Mouse (Mus musculus) intestine, postnatal 0 days (tissue): ENCODE data around the gene Cs. TPM values are rescaled to one million over a fixed set of nuclear protein-coding genes. Genes with fewer than 3 reads are reported as not detected.

Experiments
- ATAC-seq: fragments of 200-750 bp; cut with Nextera tagmentation; 2 replicates; pipeline ENCODE4 v1.8.0; 2017; ENCODE audit warnings: mild to moderate bottlenecking, moderate TSS enrichment, moderate library complexity
- H3K27ac ChIP-seq: fragments of 300-500 bp; sonication (generic); 2 replicates; pipeline ENCODE4 v1.5.1; 2014; ENCODE audit warnings: mild to moderate bottlenecking, low read depth, low read length, moderate library complexity
- H3K27me3 ChIP-seq: fragments of 300-500 bp; sonication (generic); replicated peaks from 2 replicates; pipeline ENCODE4 v1.6.1; 2014; ENCODE audit warnings: low read length, mixed read lengths; ENCODE audit not compliant: control insufficient read depth, insufficient read depth
- H3K36me3 ChIP-seq: fragments of 300-500 bp; sonication (generic); 2 replicates; pipeline ENCODE4 v1.6.1; 2014; ENCODE audit warnings: mild to moderate bottlenecking, moderate library complexity; ENCODE audit not compliant: control insufficient read depth, insufficient read depth
- H3K4me1 ChIP-seq: fragments of 300-500 bp; sonication (generic); replicated peaks from 2 replicates; pipeline ENCODE4 v1.6.1; 2014; ENCODE audit warnings: antibody characterized with exemption, low read length, mixed read lengths; ENCODE audit not compliant: control insufficient read depth, insufficient read depth
- H3K4me2 ChIP-seq: fragments of 300-500 bp; sonication (generic); replicated peaks from 2 replicates; pipeline ENCODE4 v1.6.1; 2014; ENCODE audit warnings: low read depth, mild to moderate bottlenecking, moderate library complexity
- H3K4me3 ChIP-seq: fragments of 300-500 bp; sonication (generic); 2 replicates; pipeline ENCODE4 v1.5.1; 2014; ENCODE audit warnings: low read depth, low read length
- H3K9ac ChIP-seq: fragments of 300-500 bp; sonication (generic); 2 replicates; pipeline ENCODE4 v1.6.1; 2014; ENCODE audit warnings: mild to moderate bottlenecking, low read depth, low read length
- H3K9me3 ChIP-seq: fragments of 300-500 bp; sonication (generic); 2 replicates; pipeline ENCODE4 v1.6.1; 2016; ENCODE audit warnings: mixed run types; ENCODE audit not compliant: control insufficient read depth
- CTCF ChIP-seq: sonication (generic); IDR thresholded peaks from 2 replicates; pipeline ENCODE4 v1.5.1; 2016; ENCODE audit warnings: low read depth, mild to moderate bottlenecking, control low read depth, antibody characterized with exemption, moderate library complexity
- WGBS: fragments of 180-500 bp; shearing (Covaris S2); extraction: QIAGEN DNeasy Blood & Tissue Kit; methylation state at CpG from one replicate; pipeline ENCODE4 v1.1.7; 2014; 5-methylcytosine and 5-hydroxymethylcytosine counted together
- polyA plus RNA-seq: library from polyadenylated mRNA; unstranded; fragments of >200 nt; fragmentation: Nextera tagmentation; extraction: Ambion mirVana; gene quantifications from 2 replicates; pipeline ENCODE4 v1.2.1, GENCODE M21; 2015

Cs gene
- polyA plus RNA-seq, 1 experiment from 2014 or later = 266 TPM

GRCm38 (mm10) chr10:128369599-128369998 is 32.1 kb downstream of the Cs start:
- Histone ChIP-seq H3K4me2 (peak overlapping the region; percentile 88), H3K9me3 (no peaks in the 10 kb centered on the region), H3K9ac (peak overlapping the region; percentile 63; the same call in 1 of the 2 replicates), H3K27me3 (no peaks in the 10 kb centered on the region), H3K27ac (peak overlapping the region; percentile 92), H3K36me3 (no peaks in the 10 kb centered on the region; the same call in 1 of the 2 replicates), H3K4me3 (peak overlapping the region; percentile 67), H3K4me1 (peaks cover 9% of the 10 kb centered on the region; the same call in 1 of the 2 replicates)
- ATAC-seq = no peak
- WGBS = 65% methylated on average over 6 of the region's 6 CpGs
- no peak for TF ChIP-seq CTCF

DNA sequence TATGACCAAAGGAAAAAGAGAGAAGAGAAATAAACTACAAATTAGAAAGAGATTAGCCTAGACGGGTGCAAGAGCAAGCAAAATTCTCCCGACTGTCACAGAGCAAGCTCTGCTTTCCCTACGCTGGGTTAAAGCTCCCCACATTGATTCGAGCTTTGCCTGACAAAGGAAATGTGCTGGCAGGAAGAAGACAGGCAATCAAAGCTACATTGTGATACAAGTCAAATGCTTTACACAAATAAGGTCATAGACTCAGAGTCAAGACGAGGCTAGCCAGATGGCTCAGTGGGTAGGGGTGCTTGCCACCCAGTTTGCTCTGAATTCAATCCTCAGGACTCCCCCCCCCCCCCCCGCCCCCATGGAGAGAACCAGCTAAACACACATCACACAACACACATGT is 32.5 kb downstream of the Cs start:
- 58% methylated on average over 5 of the region's 6 CpGs for WGBS
- Histone ChIP-seq H3K27me3 (no peaks in the 10 kb centered on the region), H3K9ac (no peak overlapping the region), H3K4me1 (peaks cover 9% of the 10 kb centered on the region; the same call in 1 of the 2 replicates), H3K27ac (peak overlapping the region; percentile 50; the same call in 1 of the 2 replicates), H3K4me3 (no peak overlapping the region), H3K36me3 (no peaks in the 10 kb centered on the region; the same call in 1 of the 2 replicates), H3K9me3 (no peaks in the 10 kb centered on the region), H3K4me2 (no peak overlapping the region; the same call in 1 of the 2 replicates)
- no peak for ATAC-seq
- TF ChIP-seq CTCF = no peak

DNA sequence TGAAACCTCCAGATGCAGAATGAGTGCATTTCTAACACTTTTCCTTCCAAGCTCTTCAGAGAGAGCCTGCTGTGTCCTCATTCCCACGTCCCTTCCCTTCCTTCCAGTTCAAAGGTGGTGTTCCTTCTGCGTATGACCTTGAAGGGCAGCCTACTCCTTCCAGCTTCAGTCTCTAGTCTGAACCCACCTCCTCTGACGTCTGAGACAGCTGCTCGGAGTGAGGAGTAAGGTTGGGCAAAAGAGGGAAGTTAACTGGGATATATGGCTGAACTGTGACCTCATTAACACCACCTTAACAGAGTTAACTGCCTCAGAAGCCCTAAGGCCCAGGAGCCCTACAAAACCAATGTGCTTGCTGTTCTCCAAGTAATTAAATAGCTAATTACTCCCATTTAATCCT is 33.1 kb downstream of the Cs start:
- no peaks in the 10 kb centered on the region for H3K27me3 ChIP-seq
- no peaks in the 10 kb centered on the region for H3K36me3 ChIP-seq
- H3K4me2 ChIP-seq = no peak overlapping the region; the same call in 1 of the 2 replicates
- 32% methylated on average over 4 of the region's 4 CpGs for WGBS
- peak overlapping the region; percentile 50; the same call in 1 of the 2 replicates for H3K27ac ChIP-seq
- H3K9ac ChIP-seq = no peak overlapping the region
- no peak overlapping the region for H3K4me3 ChIP-seq
- peaks cover 9% of the 10 kb centered on the region; the same call in 1 of the 2 replicates for H3K4me1 ChIP-seq
- ATAC-seq = peak; percentile 50
- no peak for TF ChIP-seq CTCF
- no peaks in the 10 kb centered on the region for H3K9me3 ChIP-seq

- TF ChIP-seq CTCF = peak; percentile 45
- Histone ChIP-seq H3K4me1 (peaks cover 9% of the 10 kb centered on the region; the same call in 1 of the 2 replicates), H3K4me3 (no peak overlapping the region), H3K9ac (no peak overlapping the region), H3K27me3 (no peaks in the 10 kb centered on the region), H3K9me3 (no peaks in the 10 kb centered on the region), H3K4me2 (no peak overlapping the region), H3K36me3 (no peaks in the 10 kb centered on the region), H3K27ac (no peak overlapping the region)
- 82% methylated on average over 5 of the region's 5 CpGs for WGBS
- no peak for ATAC-seq
Measured at GRCm38 (mm10) chr10:128372142-128372541, 34.6 kb downstream of the Cs start.

DNA sequence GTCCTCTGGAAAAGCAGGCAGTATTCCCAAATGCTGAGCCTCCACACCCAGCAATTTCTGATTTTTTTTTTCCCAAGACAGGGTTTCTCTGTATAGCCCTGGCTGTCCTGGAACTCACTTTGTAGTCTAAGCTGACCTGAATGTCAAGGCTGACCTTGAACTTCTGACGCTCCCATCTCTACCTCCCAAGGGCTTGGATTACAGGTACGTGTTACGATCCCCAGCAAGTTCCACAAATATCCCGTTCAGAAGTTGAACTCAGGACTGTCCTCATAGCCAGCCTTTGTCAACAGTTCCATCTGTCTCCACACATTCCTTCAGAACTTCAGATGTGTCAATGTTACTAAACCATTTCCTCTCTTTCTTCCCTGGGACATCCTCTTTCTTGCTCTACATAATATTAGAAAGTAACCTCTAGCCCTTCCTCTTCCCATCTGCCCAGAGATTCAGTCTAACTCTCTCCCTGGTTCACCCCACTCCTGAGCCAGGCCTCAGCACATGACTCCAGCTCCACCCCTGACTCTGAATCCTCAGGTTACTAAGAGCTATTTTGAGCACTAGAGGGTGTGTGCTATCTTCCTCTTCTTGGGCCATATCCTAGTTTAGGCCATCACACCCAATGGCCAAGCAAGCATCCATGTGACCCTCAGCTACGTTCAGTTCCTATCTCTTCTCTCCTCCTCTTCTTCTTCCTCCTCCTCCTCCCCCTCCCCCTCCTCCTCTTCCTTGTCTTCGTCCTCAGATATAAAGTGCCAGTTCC is 35.6 kb downstream of the Cs start:
- Histone ChIP-seq H3K36me3 (peaks cover under 1% of the 10 kb centered on the region; the same call in 1 of the 2 replicates), H3K4me2 (no peak overlapping the region), H3K4me1 (peaks cover 10% of the 10 kb centered on the region; the same call in 1 of the 2 replicates), H3K27me3 (no peaks in the 10 kb centered on the region), H3K4me3 (no peak overlapping the region), H3K27ac (no peak overlapping the region), H3K9ac (no peak overlapping the region), H3K9me3 (no peaks in the 10 kb centered on the region)
- ATAC-seq = no peak
- TF ChIP-seq CTCF = no peak; the same call in 1 of the 2 replicates
- WGBS = 53% methylated on average over 6 of the region's 6 CpGs

DNA sequence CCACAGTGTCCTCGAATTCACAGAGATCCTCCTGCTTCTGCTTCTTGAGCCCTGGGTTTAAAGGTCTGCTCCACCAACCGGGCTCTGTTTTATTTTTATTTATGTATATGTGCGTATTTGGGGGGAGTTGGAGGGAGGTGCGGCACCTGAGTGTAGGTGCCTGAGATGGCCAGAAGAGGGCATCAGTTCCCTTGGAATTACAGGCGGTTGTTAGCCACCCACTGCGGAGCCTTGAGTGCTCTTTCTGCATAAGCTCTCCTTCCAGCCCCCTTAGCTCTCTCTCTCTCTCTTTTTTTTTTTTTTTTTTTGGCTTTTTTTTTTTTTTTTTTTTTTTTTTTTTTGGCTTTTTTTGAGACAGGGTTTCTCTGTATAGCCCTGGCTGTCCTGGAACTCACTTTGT is 36.9 kb downstream of the Cs start:
- Histone ChIP-seq H3K9ac (no peak overlapping the region), H3K4me3 (no peak overlapping the region), H3K36me3 (peaks cover 3% of the 10 kb centered on the region; the same call in 1 of the 2 replicates), H3K27me3 (no peaks in the 10 kb centered on the region), H3K9me3 (no peaks in the 10 kb centered on the region), H3K4me1 (peaks cover 7% of the 10 kb centered on the region; the same call in 1 of the 2 replicates), H3K4me2 (no peak overlapping the region), H3K27ac (no peak overlapping the region)
- TF ChIP-seq CTCF = peak; percentile 49
- no peak for ATAC-seq
- WGBS = 80% methylated on average over 6 of the region's 6 CpGs
